Mouse (Mus musculus) hindbrain, embryonic 13.5 days (tissue): ENCODE data around the gene AI593442. TPM values are rescaled to one million over a fixed set of nuclear protein-coding genes. Genes with fewer than 3 reads are reported as not detected.
A peak's percentile ranks its signal among the peaks of the same experiment; 100 is the strongest.

Experiments used
- ATAC-seq: fragments of 200-750 bp; cut with Nextera tagmentation; 2 replicates; pipeline ENCODE4 v1.8.0; 2017; ENCODE audit warnings: moderate TSS enrichment; ENCODE audit not compliant: low FRiP score
- H3K27ac ChIP-seq: fragments of 300-500 bp; sonication (generic); 2 replicates; pipeline ENCODE4 v1.5.1; 2015; ENCODE audit warnings: inconsistent platforms, mild to moderate bottlenecking, moderate library complexity
- H3K27me3 ChIP-seq: fragments of 300-500 bp; sonication (generic); 2 replicates; pipeline ENCODE4 v1.6.1; 2015; ENCODE audit warnings: mild to moderate bottlenecking, inconsistent platforms
- H3K36me3 ChIP-seq: fragments of 300-500 bp; sonication (generic); 2 replicates; pipeline ENCODE4 v1.6.1; 2015; ENCODE audit warnings: mild to moderate bottlenecking, inconsistent platforms
- H3K4me1 ChIP-seq: fragments of 300-500 bp; sonication (generic); replicated peaks from 2 replicates; pipeline ENCODE4 v1.6.1; 2015; ENCODE audit warnings: inconsistent platforms
- H3K4me2 ChIP-seq: fragments of 300-500 bp; sonication (generic); 2 replicates; pipeline ENCODE4 v1.6.1; 2015; ENCODE audit warnings: inconsistent platforms, mild to moderate bottlenecking, moderate library complexity
- H3K4me3 ChIP-seq: fragments of 300-500 bp; sonication (generic); 2 replicates; pipeline ENCODE4 v1.5.1; 2015; ENCODE audit warnings: mild to moderate bottlenecking, inconsistent platforms
- H3K9ac ChIP-seq: fragments of 300-500 bp; sonication (generic); 2 replicates; pipeline ENCODE4 v1.6.1; 2015; ENCODE audit warnings: mild to moderate bottlenecking, inconsistent platforms
- H3K9me3 ChIP-seq: fragments of 300-500 bp; sonication (generic); 2 replicates; pipeline ENCODE4 v1.6.1; 2016; ENCODE audit warnings: inconsistent platforms
- WGBS: fragments of 180-500 bp; shearing (Covaris S2); methylation state at CpG from one replicate; pipeline ENCODE4 v1.1.7; 2015; 5-methylcytosine and 5-hydroxymethylcytosine counted together
- polyA plus RNA-seq: library from polyadenylated mRNA; unstranded; fragments of >200 nt; fragmentation: Nextera tagmentation; extraction: Ambion mirVana; gene quantifications from 2 replicates; pipeline ENCODE4 v1.2.1, GENCODE M21; 2015

Gene AI593442
- polyA plus RNA-seq: 28.6 and 30.7 TPM in 2 replicates

- no peaks in the 10 kb centered on the region for H3K9me3 ChIP-seq
- H3K36me3 ChIP-seq: no peaks in the 10 kb centered on the region
- H3K4me2 ChIP-seq: peak within 1 kb of the TSS; percentile 93
- peaks cover 26% of the 10 kb centered on the region for H3K4me1 ChIP-seq
- WGBS: under 1% methylated on average over 20 of the region's 27 CpGs
- H3K27me3 ChIP-seq: peaks cover 43% of the 10 kb centered on the region
- peak within 1 kb of the TSS; percentile 71 for H3K4me3 ChIP-seq
- H3K9ac ChIP-seq: peak within 1 kb of the TSS; percentile 87
- peak within 1 kb of the TSS; percentile 84 for H3K27ac ChIP-seq
- peak; percentile 93 for ATAC-seq
These were observed at the start of gene AI593442 for GRCm38 (mm10) chr9:52679362-52679947. AI593442 (minus strand) TSS chr9:52679780.

GRCm38 (mm10) chr9:52728806-52729205, 49.2 kb upstream of the AI593442 start:
- no peak for ATAC-seq
- Histone ChIP-seq H3K4me1 (no peaks in the 10 kb centered on the region), H3K9me3 (no peaks in the 10 kb centered on the region), H3K27ac (no peak overlapping the region), H3K4me2 (no peak overlapping the region), H3K36me3 (no peaks in the 10 kb centered on the region), H3K9ac (no peak overlapping the region), H3K4me3 (no peak overlapping the region), H3K27me3 (no peaks in the 10 kb centered on the region)
- WGBS: 87% methylated on average over 5 of the region's 5 CpGs

- ATAC-seq: no peak
- Histone ChIP-seq H3K27ac (no peak overlapping the region), H3K4me1 (no peaks in the 10 kb centered on the region), H3K9ac (no peak overlapping the region), H3K27me3 (no peaks in the 10 kb centered on the region), H3K4me3 (no peak overlapping the region), H3K36me3 (no peaks in the 10 kb centered on the region), H3K9me3 (no peaks in the 10 kb centered on the region), H3K4me2 (no peak overlapping the region)
- 95% methylated on average over 1 of the region's 1 CpGs for WGBS
These were observed 43.0 kb upstream of the AI593442 start for GRCm38 (mm10) chr9:52722626-52723025.

- Histone ChIP-seq H3K36me3 (no peaks in the 10 kb centered on the region), H3K27me3 (no peaks in the 10 kb centered on the region), H3K27ac (no peak overlapping the region), H3K4me3 (no peak overlapping the region), H3K4me2 (no peak overlapping the region), H3K4me1 (no peaks in the 10 kb centered on the region), H3K9me3 (no peaks in the 10 kb centered on the region), H3K9ac (no peak overlapping the region)
- no peak for ATAC-seq
- 66% methylated on average over 2 of the region's 2 CpGs for WGBS
These were observed 40.0 kb upstream of the AI593442 start for GRCm38 (mm10) chr9:52719562-52719961.

GRCm38 (mm10) chr9:52680036-52680435, 456 bp upstream of the AI593442 start:
- peaks cover 43% of the 10 kb centered on the region for H3K27me3 ChIP-seq
- no peak for ATAC-seq
- no peaks in the 10 kb centered on the region for H3K36me3 ChIP-seq
- H3K9ac ChIP-seq: peak overlapping the region; percentile 87
- H3K27ac ChIP-seq: peak overlapping the region; percentile 84
- peaks cover 26% of the 10 kb centered on the region for H3K4me1 ChIP-seq
- H3K4me2 ChIP-seq: peak overlapping the region; percentile 93
- H3K9me3 ChIP-seq: no peaks in the 10 kb centered on the region
- WGBS: 32% methylated on average over 5 of the region's 5 CpGs
- peak overlapping the region; percentile 71; the same call in 1 of the 2 replicates for H3K4me3 ChIP-seq

- Histone ChIP-seq H3K36me3 (no peaks in the 10 kb centered on the region), H3K9ac (peak overlapping the region; percentile 87), H3K4me3 (peak overlapping the region; percentile 71), H3K9me3 (no peaks in the 10 kb centered on the region), H3K4me1 (peaks cover 26% of the 10 kb centered on the region), H3K27ac (peak overlapping the region; percentile 84), H3K4me2 (peak overlapping the region; percentile 93), H3K27me3 (peaks cover 43% of the 10 kb centered on the region)
- peak; percentile 37 for ATAC-seq
- WGBS: under 1% methylated on average over 10 of the region's 10 CpGs
These were observed 753 bp downstream of the AI593442 start for GRCm38 (mm10) chr9:52678839-52679215.

- Histone ChIP-seq H3K36me3 (no peaks in the 10 kb centered on the region), H3K27me3 (peaks cover 43% of the 10 kb centered on the region), H3K27ac (peak overlapping the region; percentile 84), H3K9me3 (no peaks in the 10 kb centered on the region), H3K4me1 (peaks cover 26% of the 10 kb centered on the region), H3K4me2 (peak overlapping the region; percentile 93), H3K4me3 (peak overlapping the region; percentile 71), H3K9ac (peak overlapping the region; percentile 87)
- peak; percentile 43 for ATAC-seq
- WGBS: under 1% methylated on average over 28 of the region's 28 CpGs
These were observed 1.3 kb downstream of the AI593442 start for GRCm38 (mm10) chr9:52678179-52678838.

- ATAC-seq: no peak
- Histone ChIP-seq H3K27me3 (peaks cover 43% of the 10 kb centered on the region), H3K27ac (no peak overlapping the region), H3K9ac (no peak overlapping the region), H3K36me3 (no peaks in the 10 kb centered on the region), H3K4me1 (peaks cover 26% of the 10 kb centered on the region), H3K9me3 (no peaks in the 10 kb centered on the region), H3K4me2 (peak overlapping the region; percentile 93), H3K4me3 (peak overlapping the region; percentile 71)
- WGBS: 18% methylated on average over 4 of the region's 4 CpGs
These were observed 3.0 kb downstream of the AI593442 start for GRCm38 (mm10) chr9:52676587-52676986.

- peak overlapping the region; percentile 27; the same call in 1 of the 2 replicates for H3K4me2 ChIP-seq
These were observed 3.6 kb downstream of the AI593442 start for GRCm38 (mm10) chr9:52675937-52676336.

GRCm38 (mm10) chr9:52661422-52661821, 18.2 kb downstream of the AI593442 start:
- Histone ChIP-seq H3K4me2 (no peak overlapping the region), H3K4me1 (no peaks in the 10 kb centered on the region), H3K9me3 (no peaks in the 10 kb centered on the region), H3K36me3 (no peaks in the 10 kb centered on the region), H3K4me3 (no peak overlapping the region), H3K27ac (no peak overlapping the region), H3K9ac (no peak overlapping the region), H3K27me3 (no peaks in the 10 kb centered on the region)
- no peak for ATAC-seq
- 84% methylated on average over 3 of the region's 3 CpGs for WGBS

More at GRCm38 (mm10) chr9:52675937-52676336, 3.6 kb downstream of the AI593442 start:
- 71% methylated on average over 3 of the region's 3 CpGs for WGBS
- Histone ChIP-seq H3K27me3 (peaks cover 37% of the 10 kb centered on the region), H3K27ac (no peak overlapping the region), H3K9ac (no peak overlapping the region), H3K4me1 (peaks cover 26% of the 10 kb centered on the region), H3K36me3 (no peaks in the 10 kb centered on the region), H3K4me3 (no peak overlapping the region), H3K9me3 (no peaks in the 10 kb centered on the region)
- ATAC-seq: no peak

GRCm38 (mm10) chr9:52650341-52650951, 29.1 kb downstream of the AI593442 start:
- no peak overlapping the region for H3K9ac ChIP-seq
- no peak for ATAC-seq
- no peaks in the 10 kb centered on the region for H3K4me1 ChIP-seq
- no peaks in the 10 kb centered on the region for H3K36me3 ChIP-seq
- no peak overlapping the region for H3K27ac ChIP-seq
- no peaks in the 10 kb centered on the region for H3K27me3 ChIP-seq
- H3K4me3 ChIP-seq: no peak overlapping the region
- H3K9me3 ChIP-seq: no peaks in the 10 kb centered on the region
- WGBS: 80% methylated on average over 5 of the region's 5 CpGs
- H3K4me2 ChIP-seq: no peak overlapping the region

- ATAC-seq: no peak
- H3K4me3 ChIP-seq: no peak overlapping the region
- no peak overlapping the region for H3K9ac ChIP-seq
- no peaks in the 10 kb centered on the region for H3K9me3 ChIP-seq
- H3K27ac ChIP-seq: no peak overlapping the region
- 83% methylated on average over 2 of the region's 2 CpGs for WGBS
- no peaks in the 10 kb centered on the region for H3K4me1 ChIP-seq
- H3K36me3 ChIP-seq: no peaks in the 10 kb centered on the region
- no peaks in the 10 kb centered on the region for H3K27me3 ChIP-seq
- H3K4me2 ChIP-seq: no peak overlapping the region
These were observed 34.3 kb downstream of the AI593442 start for GRCm38 (mm10) chr9:52645312-52645711.
